Mouse (Mus musculus) small intestine, adult 2 months (tissue): ENCODE data around the gene 1700001L19Rik. TPM values are rescaled to one million over a fixed set of nuclear protein-coding genes. Genes with fewer than 3 reads are reported as not detected.

Experiments
- H3K27ac ChIP-seq: fragments of 200-500 bp; 2 replicates; pipeline ENCODE4 v1.5.1; 2012; ENCODE audit warnings: low read depth, low read length, control low read depth, inconsistent platforms; ENCODE audit not compliant: insufficient read depth
- H3K27me3 ChIP-seq: fragments of 200-500 bp; 2 replicates; pipeline ENCODE4 v1.6.1; 2012; ENCODE audit warnings: mild to moderate bottlenecking, moderate library complexity, low read length, inconsistent platforms; ENCODE audit not compliant: control insufficient read depth, insufficient read depth
- H3K36me3 ChIP-seq: fragments of 200-500 bp; 2 replicates; pipeline ENCODE4 v1.6.1; 2012; ENCODE audit warnings: mild to moderate bottlenecking, low read length, control low read depth, inconsistent platforms; ENCODE audit not compliant: control insufficient read depth, insufficient read depth
- H3K4me1 ChIP-seq: fragments of 200-500 bp; 2 replicates; pipeline ENCODE4 v1.6.1; 2012; ENCODE audit warnings: low read length, inconsistent platforms, mixed read lengths; ENCODE audit not compliant: control insufficient read depth, insufficient read depth, insufficient read length
- H3K4me3 ChIP-seq: fragments of 200-500 bp; 2 replicates; pipeline ENCODE4 v1.5.1; 2012; ENCODE audit warnings: low read depth, mild to moderate bottlenecking, control low read depth, inconsistent platforms, low read length, moderate library complexity
- CTCF ChIP-seq: fragments of 200-500 bp; IDR thresholded peaks from 2 replicates; pipeline ENCODE4 v1.5.1; 2012; ENCODE audit warnings: low read depth, mild to moderate bottlenecking, control low read depth, inconsistent platforms, low read length, moderate library complexity, mixed read lengths; ENCODE audit not compliant: insufficient replicate concordance, insufficient read length; ENCODE audit errors: extremely low read depth
- POLR2A ChIP-seq: fragments of 200-500 bp; IDR thresholded peaks from 2 replicates; pipeline ENCODE4 v1.6.1; 2012; ENCODE audit warnings: low read depth, mild to moderate bottlenecking, control low read depth, inconsistent platforms, low read length, moderate library complexity
- WGBS: fragments of 180-500 bp; shearing (Covaris S2); methylation state at CpG from one replicate; pipeline ENCODE4 v1.1.7; 2018; 5-methylcytosine and 5-hydroxymethylcytosine counted together
- polyA plus RNA-seq: library from polyadenylated mRNA; depleted of rRNA; stranded (reverse); fragments of >200 nt; gene quantifications from 2 replicates; pipeline ENCODE4 v1.2.3, GENCODE M21; 2012; rRNA removed

The 1700001L19Rik gene
- polyA plus RNA-seq, 1 experiment = not detected

GRCm38 (mm10) chr13:68607652-68608405, 10.6 kb downstream of the 1700001L19Rik start:
- no peaks in the 10 kb centered on the region for H3K27me3 ChIP-seq
- peak overlapping the region; percentile 25; the same call in 1 of the 2 replicates for H3K4me3 ChIP-seq
- H3K4me1 ChIP-seq = peaks cover 6% of the 10 kb centered on the region; the same call in 1 of the 2 replicates
- TF ChIP-seq CTCF = no peak
- no peak for TF ChIP-seq POLR2A
- 37% methylated on average over 21 of the region's 21 CpGs for WGBS
- no peaks in the 10 kb centered on the region for H3K36me3 ChIP-seq
- H3K27ac ChIP-seq = no peak overlapping the region

DNA sequence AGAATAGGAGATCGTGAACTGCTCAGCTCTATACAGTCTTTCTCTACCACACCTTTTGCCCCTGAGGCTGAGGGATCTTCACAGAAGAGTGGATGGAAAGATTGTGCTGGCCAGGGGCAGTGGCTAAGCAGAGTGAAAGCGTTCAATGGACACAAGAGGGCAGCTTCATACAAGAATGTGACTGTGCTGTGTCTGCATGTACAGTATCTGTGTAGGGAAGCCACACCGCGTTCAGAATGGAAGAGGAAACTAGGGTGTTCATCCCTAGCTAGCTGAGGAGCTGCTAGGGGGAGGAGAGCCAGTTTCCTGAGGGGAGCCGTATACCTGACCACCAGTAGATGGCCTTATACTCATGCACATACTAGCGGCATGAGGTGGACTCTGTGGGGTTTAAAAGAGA, 25.6 kb downstream of the 1700001L19Rik start:
- TF ChIP-seq POLR2A (no peak), CTCF (no peak)
- no peaks in the 10 kb centered on the region for H3K4me1 ChIP-seq
- H3K4me3 ChIP-seq = no peak overlapping the region
- H3K27ac ChIP-seq = no peak overlapping the region
- WGBS = 54% methylated on average over 6 of the region's 6 CpGs
- H3K27me3 ChIP-seq = no peaks in the 10 kb centered on the region
- no peaks in the 10 kb centered on the region for H3K36me3 ChIP-seq

DNA sequence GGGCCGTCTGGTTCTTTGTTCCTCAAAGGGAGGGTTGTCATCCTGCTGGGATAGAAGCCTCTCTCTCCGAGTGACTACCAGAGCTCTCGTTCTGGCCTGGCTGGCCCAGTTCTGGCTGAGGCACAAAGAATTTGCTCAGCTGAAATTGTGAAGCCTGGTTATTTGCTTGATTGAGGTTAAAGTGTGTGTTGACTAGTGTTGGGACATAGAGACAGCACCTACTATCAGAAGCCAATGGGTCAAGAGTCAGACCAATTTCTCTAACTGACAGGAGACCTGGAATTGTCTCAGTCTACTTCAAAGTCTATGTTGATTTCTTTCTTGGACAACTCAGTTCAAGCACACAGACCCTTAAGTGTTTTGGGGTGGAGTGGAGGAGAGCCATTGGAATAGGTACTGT, 29.8 kb downstream of the 1700001L19Rik start:
- WGBS = 63% methylated on average over 3 of the region's 3 CpGs

DNA sequence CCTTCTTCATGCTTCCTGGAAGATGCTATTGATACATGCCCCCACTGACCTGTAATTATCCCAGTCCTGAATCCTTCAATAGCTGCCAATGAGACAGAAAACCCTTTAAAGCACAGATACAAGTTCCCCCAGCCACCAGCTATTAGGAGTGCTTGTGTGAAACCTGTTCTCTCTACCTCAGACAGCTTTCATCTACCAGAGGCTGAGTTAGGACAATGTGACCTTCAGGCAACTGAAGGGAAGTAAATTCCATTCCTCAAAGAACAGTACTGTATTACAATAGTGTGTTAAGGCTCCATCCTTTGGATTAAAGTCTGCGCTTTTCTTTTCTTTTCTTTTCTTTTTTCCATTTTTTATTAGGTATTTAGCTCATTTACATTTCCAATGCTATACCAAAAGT, 45.6 kb downstream of the 1700001L19Rik start:
- 97% methylated on average over 1 of the region's 1 CpGs for WGBS
- H3K4me1 ChIP-seq = no peaks in the 10 kb centered on the region
- no peak for TF ChIP-seq POLR2A
- no peak for TF ChIP-seq CTCF
- H3K27me3 ChIP-seq = no peaks in the 10 kb centered on the region
- no peak overlapping the region for H3K4me3 ChIP-seq
- no peaks in the 10 kb centered on the region for H3K36me3 ChIP-seq
- no peak overlapping the region for H3K27ac ChIP-seq

More for the DNA sequence above, 29.8 kb downstream of the 1700001L19Rik start:
- TF ChIP-seq POLR2A = no peak
- TF ChIP-seq CTCF = no peak
- Histone ChIP-seq H3K36me3 (no peaks in the 10 kb centered on the region), H3K4me1 (no peaks in the 10 kb centered on the region), H3K4me3 (no peak overlapping the region), H3K27ac (no peak overlapping the region), H3K27me3 (no peaks in the 10 kb centered on the region)

Other genes with a start within 250 kb of the 1700001L19Rik start
- gene Mtrr, start 15.3 kb upstream of the 1700001L19Rik start, polyA plus RNA-seq = 1.3 and 2.2 TPM in 2 replicates
- 2.2 and 3.3 TPM in 2 replicates for gene Fastkd3, start 15.2 kb upstream of the 1700001L19Rik start, polyA plus RNA-seq